Mouse (Mus musculus): Measurements from ENCODE around the gene Dtnb. TPM values are rescaled to one million over a fixed set of nuclear protein-coding genes. Genes with fewer than 3 reads are reported as not detected.

Dtnb gene
- polyA plus RNA-seq, 1 experiment from 2014 or later: 30.6 TPM

DNA sequence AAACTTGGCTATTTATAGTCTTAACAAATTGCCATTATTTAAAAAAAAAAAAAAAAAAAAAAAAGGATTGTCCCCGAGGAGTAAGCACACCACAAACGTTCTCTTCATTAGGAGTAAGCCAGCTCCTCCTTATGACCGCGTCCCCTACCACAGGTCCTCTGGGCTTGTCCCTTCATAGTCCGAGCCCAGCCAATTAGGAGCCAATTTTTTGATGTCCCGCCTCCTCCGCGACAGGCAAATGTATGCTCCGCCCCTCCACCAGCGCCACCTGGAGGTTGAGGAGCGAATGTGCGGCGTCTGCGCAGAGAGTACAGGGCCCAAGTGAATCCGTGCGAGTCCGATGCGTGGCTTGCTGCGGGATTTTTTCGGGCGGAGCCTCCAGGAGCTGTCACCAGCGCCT lies 219.6 kb downstream of the Dtnb start:
- under 1% methylated on average over 22 of the region's 22 CpGs for WGBS
- Histone ChIP-seq H3K4me1 (peaks cover 39% of the 10 kb centered on the region), H3K36me3 (no peaks in the 10 kb centered on the region), H3K9me3 (replicated peaks) (no peaks in the 10 kb centered on the region), H3K27me3 (ENCODE audit: low read depth, poor library complexity, severe bottlenecking) (peaks cover 21% of the 10 kb centered on the region), H3K27ac (replicated peaks) (peak overlapping the region; percentile 65), H3K4me3 (peak overlapping the region; percentile 49)
- peak; percentile 94 for DNase-seq (ENCODE audit: low spot score)

DNA sequence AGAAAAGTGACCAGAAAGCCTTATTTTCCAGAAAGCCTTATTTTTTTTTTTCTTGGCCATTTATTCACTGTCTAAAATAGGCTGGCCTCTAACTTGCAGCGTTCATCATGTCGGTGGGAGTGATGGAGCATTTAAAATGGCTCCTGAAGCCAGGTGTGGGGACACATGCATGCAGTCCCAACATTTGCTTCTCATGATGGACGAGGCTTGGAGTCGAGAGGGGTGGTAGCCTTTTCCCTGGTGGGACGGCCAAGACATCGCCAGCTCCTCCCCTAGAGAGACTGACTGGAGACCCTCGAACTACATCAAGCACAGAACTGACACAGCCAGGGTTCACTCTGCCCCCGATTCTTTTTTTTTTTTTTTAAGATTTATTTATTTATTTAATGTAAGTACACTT lies 220.1 kb downstream of the Dtnb start:
- Histone ChIP-seq H3K4me1 (peaks cover 34% of the 10 kb centered on the region), H3K27ac (replicated peaks) (peak overlapping the region; percentile 65), H3K9me3 (replicated peaks) (no peaks in the 10 kb centered on the region), H3K4me3 (peak overlapping the region; percentile 49), H3K27me3 (ENCODE audit: low read depth, poor library complexity, severe bottlenecking) (peaks cover 21% of the 10 kb centered on the region), H3K36me3 (no peaks in the 10 kb centered on the region)
- no peak for DNase-seq (ENCODE audit: low spot score)
- WGBS: 29% methylated on average over 8 of the region's 8 CpGs

DNA sequence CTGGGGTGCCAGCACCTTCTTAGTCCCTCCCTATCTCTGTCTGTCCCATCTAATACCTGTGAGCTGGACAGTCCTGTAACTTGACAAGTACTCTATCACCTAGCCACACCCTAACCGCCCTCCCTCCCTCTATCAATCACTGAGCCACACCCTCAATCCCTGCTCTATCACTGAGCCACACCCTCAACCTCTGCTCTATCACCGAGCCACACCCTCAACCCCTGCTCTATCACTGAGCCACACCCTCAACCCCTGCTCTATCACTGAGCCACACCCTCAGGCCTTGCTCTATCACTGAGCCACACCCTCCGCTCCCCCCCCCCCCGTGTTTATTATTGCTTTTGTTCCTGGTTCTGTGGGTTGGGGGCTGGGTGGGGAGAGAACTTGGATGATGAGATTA lies 223.4 kb downstream of the Dtnb start:
- H3K27ac ChIP-seq (replicated peaks): no peak overlapping the region
- no peak overlapping the region for H3K4me3 ChIP-seq
- H3K9me3 ChIP-seq (replicated peaks): no peaks in the 10 kb centered on the region
- WGBS: 48% methylated on average over 4 of the region's 4 CpGs
- no peaks in the 10 kb centered on the region for H3K36me3 ChIP-seq
- DNase-seq (ENCODE audit: low spot score): no peak
- peaks cover 13% of the 10 kb centered on the region for H3K4me1 ChIP-seq
- H3K27me3 ChIP-seq (ENCODE audit: low read depth, poor library complexity, severe bottlenecking): peaks cover 21% of the 10 kb centered on the region

DNA sequence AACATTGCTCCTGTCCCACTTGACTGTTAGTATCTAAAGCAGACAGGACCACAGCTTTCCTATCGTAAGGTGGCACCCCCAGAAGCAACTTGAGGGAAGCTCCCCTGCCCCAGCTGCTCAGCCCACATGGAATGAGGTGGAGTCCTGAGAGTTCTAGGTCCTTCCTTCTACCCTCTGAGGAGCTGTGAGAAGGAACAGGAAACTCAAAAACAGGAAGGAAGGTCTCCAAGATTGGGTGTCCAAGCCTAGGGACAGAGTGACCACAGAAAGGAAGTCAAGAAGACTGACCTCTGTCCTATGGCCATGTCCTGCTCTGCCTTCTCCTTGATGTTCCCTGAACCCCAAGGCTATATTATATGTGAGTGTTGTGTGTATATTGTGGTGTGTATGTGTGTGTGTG lies 227.4 kb downstream of the Dtnb start:
- H3K36me3 ChIP-seq: no peaks in the 10 kb centered on the region
- H3K4me3 ChIP-seq: no peak overlapping the region
- no peaks in the 10 kb centered on the region for H3K4me1 ChIP-seq
- H3K9me3 ChIP-seq (replicated peaks): no peaks in the 10 kb centered on the region
- no peak for DNase-seq (ENCODE audit: low spot score)
- 100% methylated on average over 1 of the region's 1 CpGs for WGBS
- H3K27ac ChIP-seq (replicated peaks): no peak overlapping the region
- H3K27me3 ChIP-seq (ENCODE audit: low read depth, poor library complexity, severe bottlenecking): peaks cover 23% of the 10 kb centered on the region

DNA sequence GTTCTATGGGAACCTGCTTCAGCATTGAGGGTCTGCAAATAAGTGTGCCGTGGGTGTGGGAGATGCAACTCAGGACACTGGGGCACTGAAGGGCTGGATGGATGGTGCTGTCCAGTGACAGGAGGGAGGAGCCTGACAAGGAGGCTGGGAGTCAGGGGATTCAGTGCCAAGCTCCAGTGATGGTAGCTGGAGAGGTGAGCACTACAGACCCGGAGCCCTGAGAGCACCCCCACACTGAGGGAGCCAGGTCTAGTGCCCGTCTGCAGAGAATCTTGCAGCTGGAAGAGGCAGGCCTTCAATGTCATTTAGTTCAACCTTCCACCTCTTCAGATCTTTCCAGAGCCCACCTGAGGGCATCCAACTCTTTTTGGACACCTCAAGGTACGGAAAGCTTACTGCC lies 233.7 kb downstream of the Dtnb start, which contains the start of gene Dnmt3a:
Gene Dnmt3a (plus strand): TSS at position 156 of the 400 bp plus-strand sequence.
- H3K4me3 ChIP-seq: peak within 1 kb of the TSS; percentile 82
- H3K4me1 ChIP-seq: peaks cover 33% of the 10 kb centered on the region
- H3K36me3 ChIP-seq: no peaks in the 10 kb centered on the region
- H3K27me3 ChIP-seq (ENCODE audit: low read depth, poor library complexity, severe bottlenecking): peaks cover 71% of the 10 kb centered on the region
- no peaks in the 10 kb centered on the region for H3K9me3 ChIP-seq (replicated peaks)
- 29% methylated on average over 4 of the region's 4 CpGs for WGBS
- no peak for DNase-seq (ENCODE audit: low spot score)
- H3K27ac ChIP-seq (replicated peaks): peak within 1 kb of the TSS; percentile 91

DNA sequence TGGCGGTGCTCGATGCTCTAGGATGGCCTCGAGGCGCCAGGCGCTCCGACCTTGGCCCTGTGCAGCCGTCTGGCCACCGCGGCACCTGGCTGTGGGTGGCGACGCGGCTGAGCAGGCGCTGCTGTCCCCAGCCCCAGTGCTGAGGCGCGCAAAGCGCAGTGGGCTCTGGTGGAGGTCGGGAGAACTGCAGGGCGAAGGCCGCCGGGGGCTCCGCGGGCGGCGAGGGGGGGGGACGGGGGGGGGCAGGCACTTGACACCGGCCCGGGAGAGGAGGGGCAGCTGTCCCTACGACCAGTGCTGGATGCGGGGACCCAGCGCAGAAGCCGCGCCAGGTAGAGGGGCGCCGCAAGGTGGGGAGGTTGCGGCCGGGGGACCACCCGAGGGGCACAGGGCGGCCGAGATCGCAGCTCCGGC lies 234.1 kb downstream of the Dtnb start:
- peaks cover 71% of the 10 kb centered on the region for H3K27me3 ChIP-seq (ENCODE audit: low read depth, poor library complexity, severe bottlenecking)
- H3K9me3 ChIP-seq (replicated peaks): no peaks in the 10 kb centered on the region
- peak overlapping the region; percentile 91 for H3K27ac ChIP-seq (replicated peaks)
- peaks cover 36% of the 10 kb centered on the region for H3K4me1 ChIP-seq
- DNase-seq (ENCODE audit: low spot score): peak; percentile 81
- no peaks in the 10 kb centered on the region for H3K36me3 ChIP-seq
- peak overlapping the region; percentile 82 for H3K4me3 ChIP-seq
- WGBS: under 1% methylated on average over 31 of the region's 41 CpGs

DNA sequence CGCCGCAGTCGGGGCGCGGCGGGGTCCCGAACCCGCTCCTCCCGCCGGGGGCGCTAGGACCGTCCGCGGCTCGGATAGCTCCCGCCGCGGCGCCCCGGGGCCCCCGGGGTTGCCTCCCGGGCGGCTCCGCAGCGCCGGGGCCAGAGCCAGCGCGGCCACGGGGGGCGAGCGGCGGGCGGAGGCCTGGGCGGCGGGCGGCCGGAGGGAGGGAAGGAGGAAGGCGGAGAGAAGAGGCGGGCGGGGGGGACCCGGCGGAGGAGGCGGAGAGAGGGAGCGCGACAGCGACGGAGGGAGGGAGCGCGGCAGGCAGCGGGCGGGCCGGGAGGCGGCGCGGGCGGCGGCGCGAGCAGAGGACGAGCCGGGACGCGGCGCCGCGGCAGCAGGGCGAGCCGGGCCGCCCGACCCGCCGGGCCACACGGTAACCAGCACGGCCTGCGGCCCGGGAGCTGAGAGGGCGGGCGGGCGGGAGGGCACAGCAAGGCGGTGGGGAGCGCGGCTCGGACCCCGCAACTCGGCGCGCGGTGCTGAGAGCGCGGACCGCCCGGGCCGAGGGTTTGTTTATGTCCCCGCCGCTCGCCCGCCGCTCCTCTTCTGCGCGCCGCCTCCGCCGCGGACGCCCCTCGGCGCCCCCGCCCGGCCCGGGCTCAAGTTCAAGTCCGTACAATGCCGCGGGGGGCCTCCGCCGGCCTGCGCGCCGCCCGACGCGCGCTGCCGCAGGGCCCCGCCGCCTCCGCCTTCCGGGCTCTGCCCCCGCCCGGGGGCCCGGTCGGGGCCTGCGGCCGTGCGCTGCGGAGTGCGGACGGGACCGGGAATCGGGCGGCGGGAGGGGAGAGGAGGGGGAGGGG lies 234.7 kb downstream of the Dtnb start:
- peaks cover 71% of the 10 kb centered on the region for H3K27me3 ChIP-seq (ENCODE audit: low read depth, poor library complexity, severe bottlenecking)
- no peaks in the 10 kb centered on the region for H3K9me3 ChIP-seq (replicated peaks)
- H3K36me3 ChIP-seq: no peaks in the 10 kb centered on the region
- WGBS: under 1% methylated on average over 104 of the region's 141 CpGs
- H3K4me3 ChIP-seq: peak overlapping the region; percentile 82
- DNase-seq (ENCODE audit: low spot score): peak; percentile 61
- H3K4me1 ChIP-seq: peaks cover 43% of the 10 kb centered on the region
- H3K27ac ChIP-seq (replicated peaks): peak overlapping the region; percentile 91

DNA sequence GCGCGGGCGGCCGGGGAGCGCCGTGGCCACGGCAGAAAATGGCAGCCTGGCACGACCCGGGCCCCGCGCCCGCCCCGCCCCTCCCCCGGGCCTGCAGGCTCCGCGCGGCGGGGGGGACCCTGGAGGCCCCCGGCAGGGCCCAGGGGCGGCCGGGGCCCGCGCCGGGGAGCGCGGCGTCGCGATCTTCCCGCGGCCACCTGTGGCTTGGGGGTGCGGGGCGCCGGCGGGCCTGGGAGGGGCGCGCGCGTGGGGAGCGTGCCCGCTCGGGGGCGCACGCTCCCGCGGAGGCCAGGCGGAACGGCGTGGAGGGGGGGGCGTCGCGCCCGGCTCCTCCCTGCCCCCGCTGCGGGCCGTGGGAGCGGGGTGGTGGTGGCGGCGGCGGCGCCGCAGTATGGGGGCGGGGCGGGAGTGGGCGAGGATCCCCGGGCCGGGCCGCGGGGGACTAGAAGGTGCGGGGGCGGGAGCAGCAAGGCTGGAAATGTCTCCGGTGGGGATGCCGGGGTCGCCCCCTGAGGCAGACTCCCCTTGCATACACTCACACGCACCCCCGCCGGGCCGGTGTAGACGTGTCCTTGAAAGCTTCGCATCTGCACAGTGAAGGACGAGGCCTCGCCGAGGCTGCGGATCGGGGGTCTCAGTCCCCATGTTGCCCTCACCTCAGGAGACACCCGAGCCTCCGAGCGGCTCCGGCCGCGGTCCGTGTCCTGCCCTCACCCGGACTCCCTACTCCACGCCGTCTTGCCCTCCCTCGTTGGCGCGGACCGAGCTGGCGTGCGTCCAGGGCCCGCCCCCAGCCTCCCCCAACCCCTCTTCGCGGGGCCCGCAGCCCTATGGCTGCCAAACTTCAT lies 235.6 kb downstream of the Dtnb start:
- H3K4me1 ChIP-seq: peaks cover 50% of the 10 kb centered on the region
- 1% methylated on average over 83 of the region's 105 CpGs for WGBS

DNA sequence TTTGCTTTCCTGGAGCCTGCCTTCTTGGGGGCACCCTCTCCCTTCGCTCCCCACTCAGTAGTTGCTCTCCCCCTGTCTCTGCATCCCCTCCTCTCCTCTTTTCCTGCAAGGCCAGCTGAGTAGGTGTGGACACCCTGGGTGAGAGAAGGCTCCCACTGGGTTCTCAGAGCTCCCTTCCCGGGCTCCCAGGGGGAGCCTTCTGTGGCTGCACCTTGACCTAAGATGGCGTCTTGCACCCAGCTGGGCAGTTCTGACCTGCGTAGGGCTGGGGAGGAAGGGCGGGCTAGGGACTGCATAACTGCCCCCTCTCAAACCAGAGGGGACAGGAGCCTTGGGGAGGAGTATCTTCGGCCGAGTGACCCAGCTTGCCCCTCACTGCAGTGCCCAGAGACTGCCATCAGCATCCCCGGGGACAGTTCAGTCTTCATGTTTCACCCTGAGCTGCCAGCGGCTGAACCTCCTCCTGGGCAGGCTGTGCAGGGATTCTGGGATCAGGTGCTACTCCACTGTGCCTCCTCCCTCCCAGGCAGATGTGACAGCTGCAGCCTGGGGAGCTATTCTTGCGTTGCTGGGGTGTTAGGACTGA lies 236.3 kb downstream of the Dtnb start:
- no peaks in the 10 kb centered on the region for H3K9me3 ChIP-seq (replicated peaks)
- peak; percentile 38 for DNase-seq (ENCODE audit: low spot score)
- 5% methylated on average over 10 of the region's 10 CpGs for WGBS
- H3K27ac ChIP-seq (replicated peaks): peak overlapping the region; percentile 91
- peaks cover 59% of the 10 kb centered on the region for H3K27me3 ChIP-seq (ENCODE audit: low read depth, poor library complexity, severe bottlenecking)
- H3K4me3 ChIP-seq: peak overlapping the region; percentile 82
- no peaks in the 10 kb centered on the region for H3K36me3 ChIP-seq
- peaks cover 50% of the 10 kb centered on the region for H3K4me1 ChIP-seq

More for the DNA sequence above, 235.6 kb downstream of the Dtnb start:
- H3K36me3 ChIP-seq: no peaks in the 10 kb centered on the region
- H3K27ac ChIP-seq (replicated peaks): peak overlapping the region; percentile 91
- H3K9me3 ChIP-seq (replicated peaks): no peaks in the 10 kb centered on the region
- DNase-seq (ENCODE audit: low spot score): peak; percentile 54
- peak overlapping the region; percentile 82 for H3K4me3 ChIP-seq
- peaks cover 65% of the 10 kb centered on the region for H3K27me3 ChIP-seq (ENCODE audit: low read depth, poor library complexity, severe bottlenecking)

DNA sequence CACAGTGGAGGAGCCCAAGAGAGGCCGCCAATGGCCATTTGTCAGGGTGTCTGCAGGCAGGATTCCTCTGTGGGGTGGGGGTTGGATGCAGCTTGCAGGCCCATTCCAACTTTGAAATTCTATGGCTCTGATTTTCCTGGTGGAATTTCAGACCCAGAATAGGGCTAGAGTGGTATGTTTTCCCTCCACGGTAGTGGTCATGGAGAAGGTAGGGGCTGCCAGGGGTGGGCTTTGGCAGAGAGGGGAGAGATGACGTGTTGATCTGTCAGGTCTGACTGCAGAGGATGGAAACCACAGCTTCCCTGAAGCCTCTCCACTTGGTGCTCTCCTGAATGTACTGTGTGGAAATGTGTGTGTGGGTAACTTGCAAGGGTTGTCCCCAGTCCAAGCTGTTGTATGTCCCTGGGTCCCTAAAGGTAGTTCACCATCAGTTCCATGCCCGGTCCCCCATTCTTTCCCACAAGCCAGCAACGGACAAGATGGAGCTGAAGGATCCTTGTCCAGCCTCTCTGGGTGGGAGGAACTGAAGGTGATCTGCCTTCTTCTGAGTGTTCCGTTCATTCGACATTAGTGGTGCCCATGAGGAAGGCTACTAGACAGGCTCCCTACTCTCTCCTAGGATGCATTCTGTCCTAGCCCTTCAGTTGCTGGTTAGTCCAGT lies 237.5 kb downstream of the Dtnb start:
- WGBS: 74% methylated on average over 7 of the region's 7 CpGs
- peaks cover 50% of the 10 kb centered on the region for H3K4me1 ChIP-seq
- H3K27me3 ChIP-seq (ENCODE audit: low read depth, poor library complexity, severe bottlenecking): peaks cover 48% of the 10 kb centered on the region
- H3K4me3 ChIP-seq: peak overlapping the region; percentile 82; the same call in 1 of the 2 replicates
- H3K36me3 ChIP-seq: no peaks in the 10 kb centered on the region
- H3K27ac ChIP-seq (replicated peaks): no peak overlapping the region
- no peaks in the 10 kb centered on the region for H3K9me3 ChIP-seq (replicated peaks)
- DNase-seq (ENCODE audit: low spot score): no peak

DNA sequence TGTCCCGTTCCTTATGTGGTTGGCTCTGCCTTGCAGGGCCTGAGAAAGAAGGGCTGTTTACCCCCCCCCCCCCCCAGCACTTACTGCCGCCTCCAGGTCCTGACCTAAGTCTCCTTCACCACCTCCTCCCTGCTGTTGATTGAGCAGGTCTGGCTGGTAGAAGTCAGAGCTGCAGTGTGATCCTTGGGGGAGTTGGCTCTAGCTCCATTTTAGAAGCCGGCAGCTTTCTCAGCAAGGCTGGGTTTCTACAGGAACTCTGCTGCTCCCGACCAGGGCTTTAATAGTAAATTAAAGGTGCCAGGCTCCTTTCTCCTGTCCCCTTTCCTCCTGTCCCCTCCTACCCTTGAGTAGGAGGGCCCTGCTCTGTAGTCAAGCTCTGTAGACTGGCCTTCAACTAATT lies 238.3 kb downstream of the Dtnb start:
- 53% methylated on average over 4 of the region's 4 CpGs for WGBS
- Histone ChIP-seq H3K27me3 (ENCODE audit: low read depth, poor library complexity, severe bottlenecking) (peaks cover 40% of the 10 kb centered on the region), H3K4me3 (no peak overlapping the region), H3K9me3 (replicated peaks) (no peaks in the 10 kb centered on the region), H3K27ac (replicated peaks) (no peak overlapping the region), H3K36me3 (no peaks in the 10 kb centered on the region), H3K4me1 (peaks cover 55% of the 10 kb centered on the region)
- DNase-seq (ENCODE audit: low spot score): no peak

DNA sequence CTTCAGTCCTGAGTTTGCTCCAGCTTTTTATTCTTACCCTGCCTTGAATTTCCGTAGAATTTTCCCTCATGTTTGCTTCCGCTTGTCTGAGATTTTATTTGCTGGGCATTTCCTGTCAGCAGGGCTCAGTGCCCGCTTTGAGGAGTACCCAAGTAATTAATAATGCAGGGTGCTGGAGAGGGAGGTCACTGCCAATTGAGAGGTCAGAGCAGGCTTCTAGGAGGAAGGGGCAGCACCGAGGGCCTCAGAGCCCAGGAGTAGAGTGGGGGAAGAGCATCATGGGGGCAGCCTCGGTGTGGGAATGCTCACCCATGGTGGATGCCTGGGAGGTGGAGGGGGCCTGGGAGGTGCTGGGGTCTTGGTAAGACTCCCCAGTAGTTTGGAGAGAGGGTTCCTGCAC lies 239.4 kb downstream of the Dtnb start:
- Histone ChIP-seq H3K4me1 (peaks cover 47% of the 10 kb centered on the region), H3K9me3 (replicated peaks) (no peaks in the 10 kb centered on the region), H3K4me3 (no peak overlapping the region), H3K36me3 (no peaks in the 10 kb centered on the region), H3K27ac (replicated peaks) (no peak overlapping the region), H3K27me3 (ENCODE audit: low read depth, poor library complexity, severe bottlenecking) (peaks cover 31% of the 10 kb centered on the region)
- WGBS: 46% methylated on average over 5 of the region's 5 CpGs
- no peak for DNase-seq (ENCODE audit: low spot score)

All from midbrain, embryonic 10.5 days (tissue).